Mouse (Mus musculus) liver, adult 2 months (tissue): Measurements from ENCODE around the gene Rap1b. TPM values are rescaled to one million over a fixed set of nuclear protein-coding genes. Genes with fewer than 3 reads are reported as not detected.

Source experiments
- DNase-seq: peaks from one replicate; pipeline ENCODE4 v3.0.0-alpha.2; 2011; ENCODE audit warnings: low read depth, low spot score; ENCODE audit errors: extremely low read depth
- H3K27ac ChIP-seq: fragments of 200-500 bp; replicated peaks from 2 replicates; pipeline ENCODE4 v1.5.1; 2012; ENCODE audit warnings: low read depth, mild to moderate bottlenecking, control low read depth, inconsistent platforms, low read length; ENCODE audit not compliant: insufficient read depth
- H3K27me3 ChIP-seq: fragments of 200-500 bp; 2 replicates; pipeline ENCODE4 v1.6.1; 2012; ENCODE audit warnings: mild to moderate bottlenecking, moderate library complexity, low read length, inconsistent platforms; ENCODE audit not compliant: control insufficient read depth, insufficient read depth
- H3K36me3 ChIP-seq: fragments of 200-500 bp; 2 replicates; pipeline ENCODE4 v1.6.1; 2012; ENCODE audit warnings: low read length, inconsistent platforms; ENCODE audit not compliant: control insufficient read depth, insufficient read depth
- H3K4me1 ChIP-seq: fragments of 200-500 bp; 2 replicates; pipeline ENCODE4 v1.6.1; 2011; ENCODE audit warnings: low read length; ENCODE audit not compliant: control insufficient read depth, insufficient read depth
- H3K4me3 ChIP-seq: fragments of 200-500 bp; 2 replicates; pipeline ENCODE4 v1.5.1; 2011; ENCODE audit warnings: low read depth, mild to moderate bottlenecking, control low read depth, low read length, moderate library complexity; ENCODE audit not compliant: insufficient read depth
- H3K79me2 ChIP-seq: fragments of 200-500 bp; 2 replicates; pipeline ENCODE4 v1.6.1; 2012; ENCODE audit warnings: inconsistent platforms, mild to moderate bottlenecking, low read length, moderate library complexity; ENCODE audit not compliant: control insufficient read depth, insufficient read depth
- H3K9ac ChIP-seq: fragments of 200-500 bp; 2 replicates; pipeline ENCODE4 v1.6.1; 2012; ENCODE audit warnings: low read depth, mild to moderate bottlenecking, control low read depth, inconsistent platforms, low read length
- CTCF ChIP-seq: fragments of 200-500 bp; IDR thresholded peaks from 2 replicates; pipeline ENCODE4 v1.5.1; 2011; ENCODE audit warnings: low read depth, low read length, control low read depth
- POLR2A ChIP-seq: fragments of 200-500 bp; IDR thresholded peaks from 2 replicates; pipeline ENCODE4 v1.6.1; 2011; ENCODE audit warnings: low read length, control low read depth; ENCODE audit not compliant: insufficient read depth; ENCODE audit errors: extremely low read depth
- WGBS: fragments of 180-500 bp; shearing (Covaris S2); methylation state at CpG from one replicate; pipeline ENCODE4 v1.1.7; 2018; 5-methylcytosine and 5-hydroxymethylcytosine counted together
- polyA plus RNA-seq: library from polyadenylated mRNA; depleted of rRNA; stranded (reverse); fragments of >200 nt; gene quantifications from 2 replicates; pipeline ENCODE4 v1.2.3, GENCODE M21; 2012
- total RNA-seq: library from RNA; depleted of rRNA; stranded (reverse); fragments of >200 nt; gene quantifications from 2 replicates; pipeline ENCODE4 v1.2.3, GENCODE M21; 2014

The Rap1b gene
- total and polyA plus RNA-seq, 2 experiments, result 12.5 to 44.6 TPM

DNA sequence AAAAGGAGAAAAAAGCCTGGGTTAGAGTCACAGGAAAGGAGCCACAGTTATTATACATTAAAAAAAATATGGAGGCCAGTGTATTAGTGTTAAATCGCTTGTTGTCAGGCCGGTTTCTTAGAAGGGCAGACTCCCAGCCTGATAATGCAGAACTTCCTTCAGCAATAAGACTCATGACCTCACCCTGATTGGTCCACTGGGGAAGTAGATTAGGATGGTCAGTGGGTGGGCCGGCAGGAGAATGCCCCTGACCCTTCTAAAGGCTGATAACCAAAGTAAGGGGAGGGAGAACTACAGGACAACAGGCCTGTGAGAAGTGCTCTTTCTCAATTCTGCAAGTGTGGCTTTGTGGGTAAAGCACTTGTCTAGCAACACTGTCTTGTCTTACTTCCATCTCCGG is 39.5 kb upstream of the Rap1b start:
- Histone ChIP-seq H3K79me2 (no peaks in the 10 kb centered on the region), H3K4me1 (peaks cover 3% of the 10 kb centered on the region; the same call in 1 of the 2 replicates), H3K36me3 (no peaks in the 10 kb centered on the region), H3K27me3 (no peaks in the 10 kb centered on the region), H3K4me3 (no peak overlapping the region), H3K27ac (no peak overlapping the region), H3K9ac (no peak overlapping the region)
- WGBS, result 54% methylated on average over 4 of the region's 4 CpGs
- DNase-seq, result no peak
- no peak for TF ChIP-seq CTCF

DNA sequence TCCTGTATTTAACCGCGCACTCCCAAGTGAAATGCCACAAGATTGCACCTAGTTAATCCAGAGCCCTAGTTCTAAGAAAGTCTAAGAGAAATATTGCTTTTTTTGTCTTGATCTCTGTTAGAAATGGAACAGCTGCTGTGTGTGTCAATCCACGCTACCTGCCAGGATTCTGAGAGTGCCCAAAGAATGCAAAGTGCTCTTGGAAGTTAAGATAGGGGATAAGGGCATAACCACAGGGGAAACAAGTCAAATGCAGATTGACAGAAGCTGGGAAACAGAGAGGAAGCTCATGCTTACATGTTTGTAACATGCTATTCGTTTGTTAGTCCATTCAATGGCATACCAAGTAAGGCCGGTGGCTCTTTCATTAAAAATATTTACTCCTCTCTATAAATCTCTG is 38.9 kb upstream of the Rap1b start:
- Histone ChIP-seq H3K9ac (no peak overlapping the region), H3K4me3 (no peak overlapping the region), H3K27ac (no peak overlapping the region), H3K79me2 (no peaks in the 10 kb centered on the region), H3K27me3 (no peaks in the 10 kb centered on the region), H3K36me3 (no peaks in the 10 kb centered on the region), H3K4me1 (peaks cover 3% of the 10 kb centered on the region; the same call in 1 of the 2 replicates)
- TF ChIP-seq CTCF (no peak), POLR2A (no peak)
- WGBS, result 65% methylated on average over 5 of the region's 5 CpGs
- DNase-seq, result no peak

- 89% methylated on average over 8 of the region's 8 CpGs for whole genome bisulfite sequencing
- no peaks in the 10 kb centered on the region for H3K79me2 ChIP-seq
- H3K9ac ChIP-seq, result no peak overlapping the region
- no peak for DNase-seq
- no peak overlapping the region for H3K4me3 ChIP-seq
- H3K27me3 ChIP-seq, result no peaks in the 10 kb centered on the region
- H3K36me3 ChIP-seq, result no peaks in the 10 kb centered on the region
- peaks cover 3% of the 10 kb centered on the region; the same call in 1 of the 2 replicates for H3K4me1 ChIP-seq
- no peak overlapping the region for H3K27ac ChIP-seq
- TF ChIP-seq CTCF (no peak), POLR2A (no peak)
Measured at GRCm38 (mm10) chr10:117883438-117883837, 37.6 kb upstream of the Rap1b start.

GRCm38 (mm10) chr10:117878628-117879027 is 32.8 kb upstream of the Rap1b start:
- no peak for TF ChIP-seq CTCF
- TF ChIP-seq POLR2A, result no peak
- 87% methylated on average over 9 of the region's 9 CpGs for WGBS
- H3K27ac ChIP-seq, result no peak overlapping the region
- no peak overlapping the region for H3K4me3 ChIP-seq
- no peaks in the 10 kb centered on the region for H3K4me1 ChIP-seq
- no peaks in the 10 kb centered on the region for H3K27me3 ChIP-seq
- no peak for DNase-seq
- H3K79me2 ChIP-seq, result no peaks in the 10 kb centered on the region
- no peaks in the 10 kb centered on the region for H3K36me3 ChIP-seq
- no peak overlapping the region for H3K9ac ChIP-seq

GRCm38 (mm10) chr10:117876801-117877200 is 31.0 kb upstream of the Rap1b start:
- no peak overlapping the region for H3K9ac ChIP-seq
- H3K27me3 ChIP-seq, result no peaks in the 10 kb centered on the region
- H3K36me3 ChIP-seq, result no peaks in the 10 kb centered on the region
- 68% methylated on average over 8 of the region's 8 CpGs for WGBS
- no peak for DNase-seq
- H3K4me3 ChIP-seq, result no peak overlapping the region
- H3K79me2 ChIP-seq, result no peaks in the 10 kb centered on the region
- H3K4me1 ChIP-seq, result no peaks in the 10 kb centered on the region
- H3K27ac ChIP-seq, result no peak overlapping the region
- TF ChIP-seq CTCF (no peak), POLR2A (no peak)

- no peak overlapping the region for H3K27ac ChIP-seq
Measured at GRCm38 (mm10) chr10:117876400-117876799, 30.6 kb upstream of the Rap1b start.

More at GRCm38 (mm10) chr10:117876400-117876799, 30.6 kb upstream of the Rap1b start:
- Histone ChIP-seq H3K27me3 (no peaks in the 10 kb centered on the region), H3K79me2 (no peaks in the 10 kb centered on the region), H3K9ac (no peak overlapping the region), H3K4me1 (no peaks in the 10 kb centered on the region), H3K36me3 (no peaks in the 10 kb centered on the region), H3K4me3 (no peak overlapping the region)
- TF ChIP-seq POLR2A, result no peak
- no peak for TF ChIP-seq CTCF
- WGBS, result 33% methylated on average over 18 of the region's 18 CpGs
- DNase-seq, result no peak
